Mouse (Mus musculus) neutrophil, adult 65 days (primary cell): ENCODE data around the gene Rad52. TPM values are rescaled to one million over a fixed set of nuclear protein-coding genes. Genes with fewer than 3 reads are reported as not detected.

Experiments used
- total RNA-seq: library from RNA; stranded (reverse); gene quantifications from 2 replicates; pipeline ENCODE4 v1.2.4, GENCODE M21; 2023

Gene Rad52
- 15.5 and 16.9 TPM in 2 replicates for total RNA-seq

GRCm38 (mm10) chr6:119902204-119903080, at the start of gene Rad52:
Gene Rad52, plus strand, starts transcription at chr6:119902698.

Other genes starting within 250 kb of the Rad52 start
- gene Erc1, start 54.5 kb upstream of the Rad52 start, total RNA-seq: 7.2 and 12.4 TPM in 2 replicates
- gene Wnk1, start 136.0 kb downstream of the Rad52 start, total RNA-seq: 236 and 263 TPM in 2 replicates
- gene Ninj2, start 190.7 kb downstream of the Rad52 start, total RNA-seq: not detected in 2 replicates